Mouse (Mus musculus) v-Abl transformed pro-B cells (cell line): ENCODE measurements around the gene Dolpp1.
"Not testable (repeated sequence)": the region's sequence is repeated elsewhere in the genome, so short reads cannot be mapped to it uniquely, and the experiment has no call there.

Experiments
- in situ Hi-C, 2 experiments: fragments of 400-800 bp; cut with MboI; formaldehyde crosslinking; loops; one replicate each; pipeline ENCODE4 v1.15.1; 2025; ENCODE audit not compliant: unreplicated experiment in 2 of 2

Gene Dolpp1

GRCm38 (mm10) chr2:30408452-30409100, 16.5 kb downstream of the Dolpp1 start:
- in situ Hi-C loops, result no loop called here

- in situ Hi-C loops, result no loop called here
These were observed 17.6 kb downstream of the Dolpp1 start for GRCm38 (mm10) chr2:30409454-30410176.

GRCm38 (mm10) chr2:30413038-30413973, 21.3 kb downstream of the Dolpp1 start:
- in situ Hi-C loops, result no loop called here

GRCm38 (mm10) chr2:30414101-30414500, 22.0 kb downstream of the Dolpp1 start:
- in situ Hi-C loops, result no loop called here

GRCm38 (mm10) chr2:30414681-30415080, 22.6 kb downstream of the Dolpp1 start:
- in situ Hi-C loops, result no loop called here

GRCm38 (mm10) chr2:30415157-30415935, 23.3 kb downstream of the Dolpp1 start, which contains the start of gene Crat:
TSS of gene Crat (minus strand) at chr2:30415813.
- in situ Hi-C loops, result no loop called here

GRCm38 (mm10) chr2:30415936-30416648, 24.0 kb downstream of the Dolpp1 start, which contains the start of gene Ptpa:
TSS of gene Ptpa (plus strand) at chr2:30416039.
- in situ Hi-C loops, result no loop called here

GRCm38 (mm10) chr2:30416649-30416965, 24.6 kb downstream of the Dolpp1 start:
- in situ Hi-C loops, result no loop called here

- in situ Hi-C loops, result not testable (repeated sequence)
These were observed 25.1 kb downstream of the Dolpp1 start for GRCm38 (mm10) chr2:30417154-30417553.

- in situ Hi-C loops, result no loop called here
These were observed 25.6 kb downstream of the Dolpp1 start for GRCm38 (mm10) chr2:30417595-30418165.

- in situ Hi-C loops, result no loop called here
These were observed 26.2 kb downstream of the Dolpp1 start for GRCm38 (mm10) chr2:30418259-30418658.

- in situ Hi-C loops, result no loop called here
These were observed 27.1 kb downstream of the Dolpp1 start for GRCm38 (mm10) chr2:30419112-30419511.

- in situ Hi-C loops, result no loop called here
These were observed 29.4 kb downstream of the Dolpp1 start for GRCm38 (mm10) chr2:30421432-30421831.

GRCm38 (mm10) chr2:30429156-30429555, 37.1 kb downstream of the Dolpp1 start:
- in situ Hi-C loops, result loop anchor here in 1 of 2 experiments (5.0 kb wide), 1 partner anchor 367 kb away; no protein-coding TSS in a partner anchor

GRCm38 (mm10) chr2:30435326-30436155, 43.5 kb downstream of the Dolpp1 start:
- in situ Hi-C loops, result loop anchor here (5.0 kb wide), 2 partner anchors 357 to 497 kb away; no protein-coding TSS in a partner anchor

GRCm38 (mm10) chr2:30436156-30436545, 44.1 kb downstream of the Dolpp1 start:
- in situ Hi-C loops, result loop anchor here (5.0 kb wide), 2 partner anchors 356 to 496 kb away; no protein-coding TSS in a partner anchor

- in situ Hi-C loops, result loop anchor here (5.0 kb wide), 2 partner anchors 355 to 495 kb away; no protein-coding TSS in a partner anchor
These were observed 44.8 kb downstream of the Dolpp1 start for GRCm38 (mm10) chr2:30436809-30437208.

- in situ Hi-C loops, result loop anchor here (5.0 kb wide), 2 partner anchors 355 to 495 kb away; no protein-coding TSS in a partner anchor
These were observed 45.7 kb downstream of the Dolpp1 start for GRCm38 (mm10) chr2:30437791-30438190.
